8 mouse cellular contexts compared by ENCODE assay signal in the genomic region with DNA sequence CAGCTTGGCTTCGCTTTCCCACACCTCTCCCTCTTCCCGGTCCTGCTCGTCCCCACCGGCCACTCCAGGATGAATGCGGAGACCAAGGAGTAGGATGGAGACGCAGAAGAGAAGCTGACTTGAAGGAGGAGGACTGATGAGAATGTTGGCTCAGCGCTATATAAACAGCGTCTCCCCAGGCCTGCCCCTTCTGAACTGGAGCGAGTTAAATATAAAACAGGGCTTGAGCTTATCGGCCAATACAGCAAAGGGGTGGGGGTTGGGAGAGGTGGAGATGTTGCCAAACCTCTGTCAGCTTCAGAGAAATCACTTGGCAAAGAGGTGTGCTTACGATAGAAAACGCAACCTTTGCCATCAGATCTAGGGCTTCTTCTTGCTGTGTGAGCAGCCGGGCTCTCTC. TPM values are rescaled to one million over a fixed set of nuclear protein-coding genes. Genes with fewer than 3 reads are reported as not detected.
DNase-seq lines count a peak whose midpoint lies in the region; ATAC-seq and TF ChIP-seq lines count a peak whose summit lies in the region.

A gene (minus strand): TSS at position 135 of the 400 bp plus-strand sequence.

- WGBS in neural tube, embryonic 13.5 days, result 62% methylated on average over 13 of the region's 13 CpGs
- WGBS in lung, embryonic 14.5 days, result 4% methylated on average over 13 of the region's 13 CpGs
- 79% methylated on average over 13 of the region's 13 CpGs for WGBS in midbrain, embryonic 11.5 days

- no peak for ATAC-seq in neural tube, embryonic 13.5 days (ENCODE audit: low read depth)
- peak; percentile 90 for ATAC-seq in lung, embryonic 14.5 days (ENCODE audit: insufficient read depth)
- ATAC-seq in erythroid progenitor cell, adult 5-6 weeks (replicated peaks; ENCODE audit: low FRiP score, poor library complexity, severe bottlenecking), result no peak
- ATAC-seq in midbrain, embryonic 11.5 days (ENCODE audit: low FRiP score), result no peak

- no peaks in the 10 kb centered on the region for H3K36me3 ChIP-seq in neural tube, embryonic 13.5 days
- no peaks in the 10 kb centered on the region for H3K36me3 ChIP-seq in lung, embryonic 14.5 days (ENCODE audit: insufficient read depth)
- no peaks in the 10 kb centered on the region for H3K36me3 ChIP-seq in midbrain, embryonic 11.5 days (ENCODE audit: control insufficient read depth, insufficient read depth, low read length)

- H3K27me3 ChIP-seq in neural tube, embryonic 13.5 days, result no peaks in the 10 kb centered on the region
- H3K27me3 ChIP-seq in lung, embryonic 14.5 days (ENCODE audit: insufficient read depth, low read length), result no peaks in the 10 kb centered on the region
- H3K27me3 ChIP-seq in midbrain, embryonic 11.5 days (ENCODE audit: control insufficient read depth, insufficient read depth, low read length), result no peaks in the 10 kb centered on the region

- TF ChIP-seq CTCF in lung, embryonic 14.5 days (IDR thresholded peaks at IDR 0.05; ENCODE audit: low read depth), result no peak

- H3K27ac ChIP-seq in neural tube, embryonic 13.5 days (replicated peaks), result no peak within 1 kb of the TSS
- H3K27ac ChIP-seq in lung, embryonic 14.5 days (ENCODE audit: low read depth), result peak within 1 kb of the TSS; percentile 72
- no peak within 1 kb of the TSS for H3K27ac ChIP-seq in midbrain, embryonic 11.5 days (ENCODE audit: low read depth, low read length)

- no peak for DNase-seq in neural tube, embryonic 10.5 days (ENCODE audit: extremely low spot score, low spot score)
- DNase-seq in fibroblast of lung, adult 2 months (ENCODE audit: low read depth), result peak; percentile 58
- DNase-seq in kidney, adult 18-20 months, result peak; percentile 83
- peak; percentile 89 for DNase-seq in lung, embryonic 14.5 days
- no peak for DNase-seq in spleen, adult 18-20 months
- no peak for DNase-seq in midbrain, embryonic 11.5 days (ENCODE audit: low spot score, missing footprints)

- no peaks in the 10 kb centered on the region for H3K4me1 ChIP-seq in neural tube, embryonic 13.5 days (replicated peaks)
- peaks cover 23% of the 10 kb centered on the region for H3K4me1 ChIP-seq in lung, embryonic 14.5 days (ENCODE audit: insufficient read depth)
- no peaks in the 10 kb centered on the region for H3K4me1 ChIP-seq in midbrain, embryonic 11.5 days (ENCODE audit: control insufficient read depth, insufficient read depth, low read length)

- H3K9ac ChIP-seq in neural tube, embryonic 13.5 days, result no peak within 1 kb of the TSS
- H3K9ac ChIP-seq in lung, embryonic 14.5 days, result peak within 1 kb of the TSS; percentile 43
- H3K9ac ChIP-seq in midbrain, embryonic 11.5 days (ENCODE audit: low read length), result no peak within 1 kb of the TSS

- H3K9me3 ChIP-seq in neural tube, embryonic 13.5 days, result no peaks in the 10 kb centered on the region
- H3K9me3 ChIP-seq in lung, embryonic 14.5 days (ENCODE audit: low read depth, low read length), result no peaks in the 10 kb centered on the region
- no peaks in the 10 kb centered on the region for H3K9me3 ChIP-seq in midbrain, embryonic 11.5 days (ENCODE audit: control insufficient read depth, low read length)

- peak within 1 kb of the TSS; percentile 17 for H3K4me2 ChIP-seq in neural tube, embryonic 13.5 days
- H3K4me2 ChIP-seq in lung, embryonic 14.5 days, result peak within 1 kb of the TSS; percentile 71
- no peak within 1 kb of the TSS for H3K4me2 ChIP-seq in midbrain, embryonic 11.5 days

- H3K4me3 ChIP-seq in neural tube, embryonic 13.5 days, result no peak within 1 kb of the TSS
- H3K4me3 ChIP-seq in lung, embryonic 14.5 days (ENCODE audit: low read depth, low read length), result peak within 1 kb of the TSS; percentile 44
- H3K4me3 ChIP-seq in midbrain, embryonic 11.5 days (ENCODE audit: low read depth, low read length), result no peak within 1 kb of the TSS

RNA-seq across cellular contexts. Expression of the gene that starts here (rescaled TPM):
- polyA plus RNA-seq in neural tube, embryonic 13.5 days (2015; fragmentation: Nextera tagmentation; extraction: Ambion mirVana), result 1.5 and 2.1 TPM in 2 replicates
- polyA plus RNA-seq in lung, embryonic 14.5 days (2014; fragmentation: Nextera tagmentation; extraction: Ambion mirVana), result 47.4 and 47.8 TPM in 2 replicates
- total RNA-seq in erythroid progenitor cell, adult 5-6 weeks (2015; ENCODE audit: low replicate concordance), result 0.84 TPM in 1 of 2 replicates, not detected in the other
- 2.6 TPM in 1 of 2 replicates, not detected in the other for total RNA-seq in erythroid progenitor cell, adult 5-6 weeks (2017; ENCODE audit: low replicate concordance)
- polyA plus RNA-seq in midbrain, embryonic 11.5 days (2014; fragmentation: Nextera tagmentation; extraction: Ambion mirVana), result 0.15 TPM in 1 of 2 replicates, not detected in the other

Comparison
In these comparisons a context has a peak if more than half of its experiments do, and no peak if none do; other contexts are left out.
1. RNA of the gene that starts here (polyA plus RNA-seq): 47.4 to 47.8 TPM in lung, embryonic 14.5 days; 1.5 to 2.1 TPM in neural tube, embryonic 13.5 days and 0.15 TPM in midbrain, embryonic 11.5 days; every median in the first group is over 10 times any median in the second.
2. DNase-seq: peak in fibroblast of lung, adult 2 months (single experiment), kidney, adult 18-20 months (single experiment) and lung, embryonic 14.5 days (single experiment); none in neural tube, embryonic 10.5 days (single experiment), spleen, adult 18-20 months (0 of 2) and midbrain, embryonic 11.5 days (single experiment).